Mouse (Mus musculus): ENCODE results near the gene Ccdc186. TPM values are rescaled to one million over a fixed set of nuclear protein-coding genes. Genes with fewer than 3 reads are reported as not detected.

Ccdc186 gene
- total RNA-seq, 1 experiment: 16.3 TPM

DNA sequence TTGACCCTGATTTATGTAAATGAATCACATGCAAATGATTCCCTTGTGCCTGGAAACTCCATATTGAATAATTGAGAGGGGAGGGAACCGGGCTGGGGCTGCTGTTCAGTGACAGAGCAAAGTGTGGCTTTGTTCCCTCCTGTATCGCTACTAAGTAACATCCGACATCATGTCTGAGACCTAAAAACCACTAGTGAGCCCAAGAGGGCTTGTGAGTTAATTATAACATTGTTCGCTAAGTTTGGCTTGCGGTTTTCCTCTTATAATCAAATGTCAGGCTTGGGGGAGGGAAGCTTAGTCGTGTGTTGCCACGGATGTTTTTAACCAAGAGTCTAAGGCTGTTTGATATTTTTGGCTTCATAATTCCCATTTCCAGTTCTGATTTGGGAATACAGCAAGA, 49.8 kb downstream of the Ccdc186 start:
- Histone ChIP-seq H3K4me3 (ENCODE audit: insufficient read depth in 1 of 2, low read depth in 1 of 2, low read length in 2 of 2, poor library complexity in 1 of 2, severe bottlenecking in 1 of 2) (no peak overlapping the region), H3K9me3 (ENCODE audit: control insufficient read depth, insufficient read depth, low read depth, low read length) (no peaks in the 10 kb centered on the region), H3K27ac (ENCODE audit: insufficient read depth, low read depth, low read length, poor library complexity, severe bottlenecking) (no peak overlapping the region), H3K9ac (ENCODE audit: insufficient read depth, low read depth, low read length, poor library complexity, severe bottlenecking) (no peak overlapping the region), H3K36me3 (ENCODE audit: control insufficient read depth, insufficient read depth, low read length, poor library complexity, severe bottlenecking) (no peaks in the 10 kb centered on the region), H3K4me1 (ENCODE audit: control insufficient read depth in 2 of 2, insufficient read depth in 2 of 2, low read length in 2 of 2, poor library complexity in 1 of 2) (peaks cover 4 to 15% of the 10 kb centered on the region in 2 experiments; a peak in 3 of 4 replicates)
- in situ Hi-C loops (cut with MboI; ENCODE audit: low sequenced_read_pairs in 2 of 2, unreplicated experiment in 2 of 2): no loop called here
- TF ChIP-seq CHD2 (IDR thresholded peaks at IDR 0.05; ENCODE audit: low read depth, low read length) (no peak), MAFK (IDR thresholded peaks at IDR 0.05; ENCODE audit: insufficient read depth, low read depth, low read length) (no peak), HCFC1 (IDR thresholded peaks at IDR 0.05; ENCODE audit: borderline replicate concordance, insufficient read depth, low read length) (no peak), ZNF384 (IDR thresholded peaks at IDR 0.05; ENCODE audit: low read depth, low read length) (no peak), ZC3H11A (IDR thresholded peaks at IDR 0.05; ENCODE audit: borderline replicate concordance, low read depth, low read length) (no peak)
- no peak for DNase-seq (ENCODE audit: low read depth, low spot score)

DNA sequence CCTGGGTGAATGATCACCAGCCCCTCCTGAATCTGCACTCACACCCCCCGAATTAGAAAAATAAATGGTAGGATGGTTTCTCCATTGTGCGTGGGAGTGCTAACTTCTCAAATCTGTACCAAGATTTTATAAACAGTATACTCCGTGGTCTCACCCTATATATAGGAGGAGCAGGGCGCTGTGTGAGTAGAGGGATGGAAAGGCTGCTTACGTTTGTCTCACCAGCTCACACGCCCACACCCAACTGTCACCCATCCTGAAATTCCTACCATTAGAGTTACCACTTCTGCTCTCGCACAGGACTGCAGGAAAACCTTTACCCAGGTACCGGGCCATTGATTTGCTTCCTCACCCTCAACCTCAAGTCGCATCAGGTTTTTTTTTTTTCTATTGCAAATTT, 53.0 kb downstream of the Ccdc186 start:
- Histone ChIP-seq H3K36me3 (ENCODE audit: control insufficient read depth, insufficient read depth, low read length, poor library complexity, severe bottlenecking) (no peaks in the 10 kb centered on the region), H3K9ac (ENCODE audit: insufficient read depth, low read depth, low read length, poor library complexity, severe bottlenecking) (no peak overlapping the region), H3K27ac (ENCODE audit: insufficient read depth, low read depth, low read length, poor library complexity, severe bottlenecking) (no peak overlapping the region), H3K4me1 (ENCODE audit: control insufficient read depth in 2 of 2, insufficient read depth in 2 of 2, low read length in 2 of 2, poor library complexity in 1 of 2) (no peaks in the 10 kb centered on the region; a peak in 1 of 4 replicates), H3K4me3 (ENCODE audit: insufficient read depth in 1 of 2, low read depth in 1 of 2, low read length in 2 of 2, poor library complexity in 1 of 2, severe bottlenecking in 1 of 2) (no peak overlapping the region), H3K9me3 (ENCODE audit: control insufficient read depth, insufficient read depth, low read depth, low read length) (no peaks in the 10 kb centered on the region)
- TF ChIP-seq ZNF384 (IDR thresholded peaks at IDR 0.05; ENCODE audit: low read depth, low read length): no peak
- TF ChIP-seq CHD2 (IDR thresholded peaks at IDR 0.05; ENCODE audit: low read depth, low read length): no peak
- TF ChIP-seq MAFK (IDR thresholded peaks at IDR 0.05; ENCODE audit: insufficient read depth, low read depth, low read length): no peak
- no peak for TF ChIP-seq ZC3H11A (IDR thresholded peaks at IDR 0.05; ENCODE audit: borderline replicate concordance, low read depth, low read length)
- TF ChIP-seq HCFC1 (IDR thresholded peaks at IDR 0.05; ENCODE audit: borderline replicate concordance, insufficient read depth, low read length): no peak
- in situ Hi-C loops (cut with MboI; ENCODE audit: low sequenced_read_pairs in 2 of 2, unreplicated experiment in 2 of 2): no loop called here
- DNase-seq (ENCODE audit: low read depth, low spot score): no peak

DNA sequence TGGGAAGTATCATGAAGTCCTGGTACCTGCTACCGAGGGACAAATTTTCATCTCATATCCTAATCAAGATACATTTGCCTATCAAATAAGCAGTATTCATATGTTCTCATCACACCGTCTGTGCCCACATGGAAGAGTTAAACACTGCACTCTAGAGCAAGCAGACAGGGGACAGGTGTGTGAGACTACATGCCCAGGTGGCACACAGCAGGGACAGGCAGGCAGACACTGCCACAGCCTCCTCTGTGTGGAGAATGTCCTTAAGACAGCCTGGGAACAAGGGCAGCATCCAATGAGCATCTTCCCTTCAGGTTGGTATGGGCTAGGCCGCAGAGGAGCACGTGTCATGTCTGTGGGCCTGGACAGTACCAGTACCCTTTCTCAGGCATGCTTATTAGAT, 59.3 kb downstream of the Ccdc186 start:
- Histone ChIP-seq H3K27ac (ENCODE audit: insufficient read depth, low read depth, low read length, poor library complexity, severe bottlenecking) (no peak overlapping the region), H3K36me3 (ENCODE audit: control insufficient read depth, insufficient read depth, low read length, poor library complexity, severe bottlenecking) (no peaks in the 10 kb centered on the region), H3K9me3 (ENCODE audit: control insufficient read depth, insufficient read depth, low read depth, low read length) (no peaks in the 10 kb centered on the region), H3K9ac (ENCODE audit: insufficient read depth, low read depth, low read length, poor library complexity, severe bottlenecking) (no peak overlapping the region), H3K4me3 (ENCODE audit: insufficient read depth in 1 of 2, low read depth in 1 of 2, low read length in 2 of 2, poor library complexity in 1 of 2, severe bottlenecking in 1 of 2) (no peak overlapping the region), H3K4me1 (ENCODE audit: control insufficient read depth in 2 of 2, insufficient read depth in 2 of 2, low read length in 2 of 2, poor library complexity in 1 of 2) (no peaks in the 10 kb centered on the region)
- in situ Hi-C loops (cut with MboI; ENCODE audit: low sequenced_read_pairs in 2 of 2, unreplicated experiment in 2 of 2): no loop called here
- DNase-seq (ENCODE audit: low read depth, low spot score): no peak
- TF ChIP-seq CHD2 (IDR thresholded peaks at IDR 0.05; ENCODE audit: low read depth, low read length): no peak
- no peak for TF ChIP-seq ZC3H11A (IDR thresholded peaks at IDR 0.05; ENCODE audit: borderline replicate concordance, low read depth, low read length)
- TF ChIP-seq MAFK (IDR thresholded peaks at IDR 0.05; ENCODE audit: insufficient read depth, low read depth, low read length): no peak

DNA sequence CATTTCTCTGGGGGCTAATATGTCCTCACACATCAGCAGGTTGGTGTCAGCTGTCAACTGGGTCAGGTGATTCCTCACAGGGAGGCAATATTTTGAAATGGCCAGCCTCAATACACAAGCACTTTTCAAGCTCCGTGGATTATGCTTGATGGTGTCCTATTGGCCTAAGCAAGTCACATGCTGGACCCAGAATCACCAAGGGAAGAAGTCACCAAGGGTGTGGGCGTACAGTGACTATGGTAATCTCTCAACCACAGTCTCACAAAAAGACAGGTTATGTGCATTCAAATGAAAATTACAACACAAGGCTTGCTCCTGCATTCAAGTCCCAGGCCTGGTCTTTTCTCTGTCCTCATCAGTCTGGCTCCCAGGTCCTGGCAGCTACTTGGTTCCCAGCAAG, 60.3 kb downstream of the Ccdc186 start:
- H3K4me3 ChIP-seq (ENCODE audit: insufficient read depth in 1 of 2, low read depth in 1 of 2, low read length in 2 of 2, poor library complexity in 1 of 2, severe bottlenecking in 1 of 2): no peak overlapping the region
- H3K36me3 ChIP-seq (ENCODE audit: control insufficient read depth, insufficient read depth, low read length, poor library complexity, severe bottlenecking): no peaks in the 10 kb centered on the region
- no peak overlapping the region for H3K9ac ChIP-seq (ENCODE audit: insufficient read depth, low read depth, low read length, poor library complexity, severe bottlenecking)
- no peak for DNase-seq (ENCODE audit: low read depth, low spot score)
- no peaks in the 10 kb centered on the region for H3K9me3 ChIP-seq (ENCODE audit: control insufficient read depth, insufficient read depth, low read depth, low read length)
- H3K27ac ChIP-seq (ENCODE audit: insufficient read depth, low read depth, low read length, poor library complexity, severe bottlenecking): no peak overlapping the region
- TF ChIP-seq CHD2 (IDR thresholded peaks at IDR 0.05; ENCODE audit: low read depth, low read length): no peak
- in situ Hi-C loops (cut with MboI; ENCODE audit: low sequenced_read_pairs in 2 of 2, unreplicated experiment in 2 of 2): no loop called here
- no peaks in the 10 kb centered on the region for H3K4me1 ChIP-seq (ENCODE audit: control insufficient read depth in 2 of 2, insufficient read depth in 2 of 2, low read length in 2 of 2, poor library complexity in 1 of 2)

DNA sequence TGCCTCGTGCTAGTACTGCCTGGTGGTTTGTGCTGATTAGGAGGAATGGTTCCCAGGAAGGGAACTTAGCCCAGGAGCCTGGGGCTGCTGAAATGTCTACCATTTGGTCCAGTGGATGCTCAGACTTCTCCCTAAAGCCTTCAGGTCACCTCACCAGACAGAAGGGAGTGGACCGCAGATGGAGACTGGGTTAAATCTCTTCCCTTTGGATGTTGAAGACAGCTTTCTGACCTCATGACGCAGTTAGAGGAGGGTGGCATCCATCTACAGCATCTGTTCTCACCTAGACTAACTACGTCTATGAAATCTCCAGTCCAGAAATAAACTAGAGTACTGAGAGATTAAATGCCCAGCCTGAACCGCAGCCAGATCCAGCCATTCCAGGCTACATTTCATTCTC, 60.9 kb downstream of the Ccdc186 start:
- no peak for DNase-seq (ENCODE audit: low read depth, low spot score)
- Histone ChIP-seq H3K27ac (ENCODE audit: insufficient read depth, low read depth, low read length, poor library complexity, severe bottlenecking) (no peak overlapping the region), H3K36me3 (ENCODE audit: control insufficient read depth, insufficient read depth, low read length, poor library complexity, severe bottlenecking) (no peaks in the 10 kb centered on the region), H3K9ac (ENCODE audit: insufficient read depth, low read depth, low read length, poor library complexity, severe bottlenecking) (no peak overlapping the region), H3K4me1 (ENCODE audit: control insufficient read depth in 2 of 2, insufficient read depth in 2 of 2, low read length in 2 of 2, poor library complexity in 1 of 2) (no peaks in the 10 kb centered on the region), H3K4me3 (ENCODE audit: insufficient read depth in 1 of 2, low read depth in 1 of 2, low read length in 2 of 2, poor library complexity in 1 of 2, severe bottlenecking in 1 of 2) (no peak overlapping the region), H3K9me3 (ENCODE audit: control insufficient read depth, insufficient read depth, low read depth, low read length) (no peaks in the 10 kb centered on the region)
- in situ Hi-C loops (cut with MboI; ENCODE audit: low sequenced_read_pairs in 2 of 2, unreplicated experiment in 2 of 2): no loop called here
- TF ChIP-seq MAFK (IDR thresholded peaks at IDR 0.05; ENCODE audit: insufficient read depth, low read depth, low read length) (no peak), ZNF384 (IDR thresholded peaks at IDR 0.05; ENCODE audit: low read depth, low read length) (no peak), HCFC1 (IDR thresholded peaks at IDR 0.05; ENCODE audit: borderline replicate concordance, insufficient read depth, low read length) (no peak), ZC3H11A (IDR thresholded peaks at IDR 0.05; ENCODE audit: borderline replicate concordance, low read depth, low read length) (no peak), CHD2 (IDR thresholded peaks at IDR 0.05; ENCODE audit: low read depth, low read length) (no peak)
